Comparison of ENCODE assay signal across 9 mouse cellular contexts in the genomic region with DNA sequence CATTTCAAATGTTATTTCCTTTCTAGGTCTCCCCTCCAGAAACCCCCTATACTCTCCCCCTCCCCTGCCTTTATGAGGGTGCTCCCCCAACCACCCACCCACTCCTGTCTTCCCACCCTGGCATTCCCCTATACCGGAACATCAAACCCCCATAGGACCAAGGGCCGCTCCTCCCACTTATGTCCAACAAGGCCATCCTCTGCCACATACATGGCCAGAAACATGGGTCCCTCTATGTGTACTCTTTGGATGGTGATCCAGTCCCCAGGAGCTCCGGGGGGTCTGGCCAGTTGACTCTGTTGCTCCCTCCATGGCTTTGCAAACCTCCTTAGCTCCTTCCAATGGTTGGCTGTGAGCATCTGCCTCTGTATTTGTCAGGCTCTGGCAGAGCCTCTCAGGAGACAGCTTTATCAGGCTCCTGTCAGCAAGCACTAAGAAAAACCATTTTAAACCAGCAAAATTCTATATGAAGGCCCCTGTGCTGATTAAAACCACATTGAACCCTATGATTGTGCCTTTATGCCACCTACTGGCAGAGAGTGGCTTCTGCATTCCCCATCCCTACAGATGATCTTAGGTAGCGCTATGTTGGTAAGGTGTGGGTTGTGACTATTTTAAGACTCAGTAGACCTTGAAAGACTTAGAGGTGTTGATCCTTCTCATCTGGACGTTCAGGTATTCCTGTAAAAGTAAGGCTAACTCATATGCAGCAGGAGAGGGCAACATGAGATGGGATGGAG. TPM values are rescaled to one million over a fixed set of nuclear protein-coding genes. Genes with fewer than 3 reads are reported as not detected.
DNase-seq lines count a peak whose midpoint lies in the region; TF ChIP-seq lines count a peak whose summit lies in the region.
"Had no signal": no experiment of that assay in that cellular context is flagged by ENCODE, and none has a peak within 500 bp of the region (broad histone marks: within the 10 kb centered on the region; RNA-seq: fewer than 3 reads in every experiment).

No protein-coding gene starts in this region.

- H3K4me3 ChIP-seq in lung, adult 2 months (replicated peaks; ENCODE audit: extremely low read depth, low read depth, low read length) = no peak overlapping the region
- H3K4me3 ChIP-seq: embryonic facial prominence, embryonic 15.5 days; liver, embryonic 15.5 days had no signal

- no peak for DNase-seq in lung, adult 2 months
- DNase-seq in lung, postnatal 14 days = no peak
- DNase-seq in adipocyte (ENCODE audit: low spot score) = peak; percentile 48
- peak; percentile 52 for DNase-seq in forelimb bud, embryonic 11.5 days (ENCODE audit: low read depth, low spot score)
- peak; percentile 20 to 53 for DNase-seq in kidney, postnatal 36 days
- DNase-seq in naive thymus-derived CD4-positive, alpha-beta T cell, adult 2 months (ENCODE audit: low read depth) = peak; percentile 56
- DNase-seq in ovary, adult 18-20 months (ENCODE audit: low spot score) = no peak

- TF ChIP-seq POLR2A in lung, adult 2 months (IDR thresholded peaks at IDR 0.05; ENCODE audit: borderline replicate concordance, extremely low read depth, low read depth, low read length) = no peak

- peak; percentile 24; the same call in 1 of the 2 replicates for TF ChIP-seq CTCF in lung, adult 2 months (IDR thresholded peaks at IDR 0.05; ENCODE audit: insufficient read depth, low read length)

- WGBS in lung, adult 2 months = 66% methylated on average over 5 of the region's 5 CpGs

- H3K4me1 ChIP-seq in lung, adult 2 months (ENCODE audit: control insufficient read depth, insufficient read depth, low read length) = no peaks in the 10 kb centered on the region
- H3K4me1 ChIP-seq: embryonic facial prominence, embryonic 15.5 days; liver, embryonic 15.5 days had no signal

RNA-seq across cellular contexts. Expression of a gene that starts 23.7 kb away (rescaled TPM):
- 1.7 and 3.6 TPM in 2 replicates for polyA plus RNA-seq in lung, adult 2 months (2012; rRNA removed)

RNA-seq across cellular contexts. Expression of a gene that starts 23.9 kb away (rescaled TPM):
- 8.0 and 16.3 TPM in 2 replicates for polyA plus RNA-seq in lung, adult 2 months (2012; rRNA removed)

RNA-seq across cellular contexts. Expression of a gene that starts 29.6 kb away (rescaled TPM):
- not detected in 2 replicates for polyA plus RNA-seq in lung, adult 2 months (2012; rRNA removed)
- polyA plus RNA-seq: embryonic facial prominence, embryonic 15.5 days; liver, embryonic 15.5 days had no signal

RNA-seq across cellular contexts. Expression of a gene that starts 43.4 kb away (rescaled TPM):
- 14.0 and 25.1 TPM in 2 replicates for polyA plus RNA-seq in lung, adult 2 months (2012; rRNA removed)

RNA-seq across cellular contexts. Expression of a gene that starts 48.7 kb away (rescaled TPM):
- polyA plus RNA-seq in lung, adult 2 months (2012; rRNA removed) = 1.1 and 1.8 TPM in 2 replicates

Comparison
In these comparisons a context has a peak if more than half of its experiments do, and no peak if none do; other contexts are left out.
1. DNase-seq: peak in adipocyte (single experiment), forelimb bud, embryonic 11.5 days (single experiment), kidney, postnatal 36 days (2 of 2) and naive thymus-derived CD4-positive, alpha-beta T cell, adult 2 months (single experiment); none in lung, adult 2 months (single experiment), lung, postnatal 14 days (single experiment) and ovary, adult 18-20 months (single experiment).